Mouse (Mus musculus): Measurements from ENCODE around the gene Zgpat. TPM values are rescaled to one million over a fixed set of nuclear protein-coding genes. Genes with fewer than 3 reads are reported as not detected.
A peak's percentile ranks its signal among the peaks of the same experiment; 100 is the strongest.

The Zgpat gene
- polyA plus RNA-seq, 1 experiment from 2014 or later = 36.9 TPM

DNA sequence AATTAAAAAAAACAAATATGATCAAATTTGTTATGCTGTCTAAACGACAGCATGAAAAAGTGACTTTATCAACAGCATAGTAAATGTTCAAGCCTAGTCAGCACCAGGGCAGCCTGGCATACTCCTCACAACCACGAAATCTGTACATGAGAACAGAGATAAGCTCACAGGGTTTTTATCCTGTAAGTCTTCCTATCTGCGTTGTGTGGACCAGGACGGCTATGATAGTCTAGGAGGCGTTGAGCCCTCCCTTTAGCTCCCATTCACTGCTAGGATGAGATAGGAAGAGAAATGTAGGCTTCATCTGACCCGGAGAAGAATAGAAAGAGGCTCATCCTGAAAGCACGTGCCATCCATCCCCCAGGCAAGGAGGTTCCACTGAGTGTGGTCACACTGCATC is 54.6 kb downstream of the Zgpat start:
- no peak for DNase-seq (ENCODE audit: low spot score)
- Histone ChIP-seq H3K4me1 (peaks cover 66% of the 10 kb centered on the region), H3K9me3 (no peaks in the 10 kb centered on the region), H3K4me3 (no peak overlapping the region), H3K27ac (0 out of 2 replicates have a peak overlapping the region, but pooled peaks have one; percentile 47), H3K27me3 (ENCODE audit: insufficient read depth, poor library complexity, severe bottlenecking) (no peaks in the 10 kb centered on the region), H3K36me3 (peaks cover 19% of the 10 kb centered on the region)
- WGBS = 29% methylated on average over 7 of the region's 7 CpGs

DNA sequence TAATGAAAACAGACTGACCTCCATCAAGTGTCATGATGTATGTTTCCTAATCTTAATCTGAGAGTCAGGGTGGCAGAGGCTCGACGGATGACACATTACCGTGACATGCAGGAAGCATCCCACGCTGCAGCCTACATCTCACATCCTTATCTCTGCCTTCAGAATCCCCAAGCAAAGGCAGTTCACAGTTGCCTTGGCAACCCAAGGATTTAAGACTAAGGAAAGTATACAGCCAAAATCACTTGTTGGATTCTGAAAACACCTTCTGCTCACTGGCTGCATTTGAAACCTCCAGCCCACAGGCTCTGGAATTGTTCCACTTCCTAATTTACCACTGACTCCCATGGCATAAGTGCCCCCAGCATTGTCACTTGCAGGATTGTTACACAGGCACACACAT is 55.7 kb downstream of the Zgpat start:
- Histone ChIP-seq H3K4me3 (peak overlapping the region; percentile 12; the same call in 1 of the 2 replicates), H3K36me3 (peaks cover 19% of the 10 kb centered on the region), H3K9me3 (no peaks in the 10 kb centered on the region), H3K27ac (peak overlapping the region; percentile 37; the same call in 1 of the 2 replicates), H3K27me3 (ENCODE audit: insufficient read depth, poor library complexity, severe bottlenecking) (no peaks in the 10 kb centered on the region), H3K4me1 (peaks cover 77% of the 10 kb centered on the region)
- WGBS = 17% methylated on average over 4 of the region's 4 CpGs
- DNase-seq (ENCODE audit: low spot score) = no peak

DNA sequence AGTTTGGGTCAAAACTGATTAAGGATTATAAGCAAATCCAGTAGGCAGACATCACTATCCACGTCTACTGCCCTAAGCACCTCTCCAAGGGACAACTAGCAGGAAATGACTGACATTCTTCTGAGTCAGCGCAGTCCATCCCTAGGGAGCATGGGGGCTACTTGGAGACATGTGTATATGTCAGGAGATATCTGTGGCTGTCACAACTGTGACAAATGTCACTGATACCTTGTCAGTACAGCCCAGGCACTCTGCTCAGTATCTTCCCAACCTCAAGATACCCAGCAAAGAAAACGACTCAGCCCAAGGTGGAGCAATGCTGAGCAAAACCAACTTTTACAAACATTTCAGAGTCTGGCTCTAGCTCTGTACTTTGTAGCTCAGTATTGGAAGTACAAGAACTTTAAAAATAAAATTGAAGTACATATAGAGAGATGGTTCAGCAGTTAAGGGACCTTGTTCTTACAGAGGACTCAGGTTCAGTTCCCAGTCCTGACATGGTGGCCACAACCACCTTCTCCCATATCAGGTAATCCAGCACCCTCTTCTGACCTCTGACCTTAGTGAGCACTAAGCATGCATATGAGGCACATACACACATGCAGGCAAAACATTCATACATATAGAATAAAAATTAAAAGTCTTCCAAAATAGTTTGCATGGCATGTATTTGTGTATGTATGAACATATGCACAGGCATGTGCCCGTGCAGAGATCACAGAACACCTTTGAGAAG is 56.3 kb downstream of the Zgpat start:
- 29% methylated on average over 4 of the region's 4 CpGs for WGBS
- H3K4me1 ChIP-seq = peaks cover 80% of the 10 kb centered on the region
- H3K27ac ChIP-seq = peak overlapping the region; percentile 37; the same call in 1 of the 2 replicates
- H3K27me3 ChIP-seq (ENCODE audit: insufficient read depth, poor library complexity, severe bottlenecking) = no peaks in the 10 kb centered on the region
- H3K36me3 ChIP-seq = peaks cover 19% of the 10 kb centered on the region
- H3K4me3 ChIP-seq = peak overlapping the region; percentile 12; the same call in 1 of the 2 replicates
- no peaks in the 10 kb centered on the region for H3K9me3 ChIP-seq
- DNase-seq (ENCODE audit: low spot score) = peak; percentile 79

DNA sequence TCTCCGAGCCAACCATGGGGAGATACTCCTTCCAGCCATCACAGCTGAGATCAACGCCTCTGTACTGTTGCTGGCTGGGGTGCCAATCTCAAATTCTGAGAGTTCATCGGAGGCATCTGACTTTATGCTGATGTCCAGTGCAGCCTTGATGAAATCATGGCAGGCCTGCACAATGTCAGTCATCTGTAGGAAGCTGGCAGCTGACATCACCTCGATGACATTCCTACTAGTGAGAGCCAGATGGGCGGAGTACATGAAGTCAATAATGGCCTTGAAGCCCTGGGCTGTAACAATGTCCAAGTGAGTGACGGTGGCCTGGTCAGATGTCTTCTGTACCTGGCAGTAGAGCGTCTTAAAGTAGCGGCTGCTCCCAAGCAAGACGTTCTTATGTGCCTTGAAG is 59.1 kb downstream of the Zgpat start:
- Histone ChIP-seq H3K4me3 (no peak overlapping the region), H3K27me3 (ENCODE audit: insufficient read depth, poor library complexity, severe bottlenecking) (no peaks in the 10 kb centered on the region), H3K27ac (no peak overlapping the region), H3K36me3 (peaks cover 21% of the 10 kb centered on the region), H3K9me3 (no peaks in the 10 kb centered on the region), H3K4me1 (peaks cover 74% of the 10 kb centered on the region)
- 64% methylated on average over 9 of the region's 9 CpGs for WGBS
- no peak for DNase-seq (ENCODE audit: low spot score)

Other genes starting within 250 kb of the Zgpat start
- 0.07 and 0.50 TPM in 2 replicates for gene Kcnq2, start 229.6 kb upstream of the Zgpat start, polyA plus RNA-seq (2016; fragmentation: Nextera tagmentation; extraction: Ambion mirVana)
- gene Eef1a2, start 207.9 kb upstream of the Zgpat start, polyA plus RNA-seq (2016; fragmentation: Nextera tagmentation; extraction: Ambion mirVana) = 0.95 and 2.6 TPM in 2 replicates
- 172 and 240 TPM in 2 replicates for gene Ppdpf, start 177.7 kb upstream of the Zgpat start, polyA plus RNA-seq (2016; fragmentation: Nextera tagmentation; extraction: Ambion mirVana)
- not detected in 2 replicates for gene Ptk6, start 162.1 kb upstream of the Zgpat start, polyA plus RNA-seq (2016; fragmentation: Nextera tagmentation; extraction: Ambion mirVana)
- gene Srms, start 151.7 kb upstream of the Zgpat start, polyA plus RNA-seq (2016; fragmentation: Nextera tagmentation; extraction: Ambion mirVana) = 0.11 and 0.79 TPM in 2 replicates
- gene Fndc11, start 144.9 kb upstream of the Zgpat start, polyA plus RNA-seq (2016; fragmentation: Nextera tagmentation; extraction: Ambion mirVana) = not detected in 2 replicates
- 1.1 and 1.3 TPM in 2 replicates for gene Helz2, start 122.9 kb upstream of the Zgpat start, polyA plus RNA-seq (2016; fragmentation: Nextera tagmentation; extraction: Ambion mirVana)
- gene Gmeb2, start 76.9 kb upstream of the Zgpat start, polyA plus RNA-seq (2016; fragmentation: Nextera tagmentation; extraction: Ambion mirVana) = 13.1 and 13.2 TPM in 2 replicates
- gene Stmn3, start 50.4 kb upstream of the Zgpat start, polyA plus RNA-seq (2016; fragmentation: Nextera tagmentation; extraction: Ambion mirVana) = 0.37 and 1.0 TPM in 2 replicates
- 46.0 and 50.6 TPM in 2 replicates for gene Rtel1, start 45.2 kb upstream of the Zgpat start, polyA plus RNA-seq (2016; fragmentation: Nextera tagmentation; extraction: Ambion mirVana)
- 64.1 and 65.6 TPM in 2 replicates for gene Arfrp1, start 476 bp downstream of the Zgpat start, polyA plus RNA-seq (2016; fragmentation: Nextera tagmentation; extraction: Ambion mirVana)
- 16.5 and 20.5 TPM in 2 replicates for gene Lime1, start 15.2 kb downstream of the Zgpat start, polyA plus RNA-seq (2016; fragmentation: Nextera tagmentation; extraction: Ambion mirVana)
- gene Zbtb46, start 94.5 kb downstream of the Zgpat start, polyA plus RNA-seq (2016; fragmentation: Nextera tagmentation; extraction: Ambion mirVana) = 16.5 and 18.5 TPM in 2 replicates
- gene Abhd16b, start 128.3 kb downstream of the Zgpat start, polyA plus RNA-seq (2016; fragmentation: Nextera tagmentation; extraction: Ambion mirVana) = 0.11 TPM in 1 of 2 replicates, not detected in the other
- gene Tpd52l2, start 132.2 kb downstream of the Zgpat start, polyA plus RNA-seq (2016; fragmentation: Nextera tagmentation; extraction: Ambion mirVana) = 130 and 162 TPM in 2 replicates
- 87.2 and 97.0 TPM in 2 replicates for gene Dnajc5, start 155.6 kb downstream of the Zgpat start, polyA plus RNA-seq (2016; fragmentation: Nextera tagmentation; extraction: Ambion mirVana)
- gene Uckl1, start 220.0 kb downstream of the Zgpat start, polyA plus RNA-seq (2016; fragmentation: Nextera tagmentation; extraction: Ambion mirVana) = 67.3 and 83.6 TPM in 2 replicates
- gene Prpf6, start 226.9 kb downstream of the Zgpat start, polyA plus RNA-seq (2016; fragmentation: Nextera tagmentation; extraction: Ambion mirVana) = 56.1 and 62.9 TPM in 2 replicates
- gene Zfp512b, start 227.9 kb downstream of the Zgpat start, polyA plus RNA-seq (2016; fragmentation: Nextera tagmentation; extraction: Ambion mirVana) = 36.0 and 37.0 TPM in 2 replicates
- 15.0 and 16.6 TPM in 2 replicates for gene Samd10, start 234.3 kb downstream of the Zgpat start, polyA plus RNA-seq (2016; fragmentation: Nextera tagmentation; extraction: Ambion mirVana)